Mouse (Mus musculus) megakaryocyte, adult 5-6 weeks (primary cell): ENCODE measurements around the gene Fam120a. TPM values are rescaled to one million over a fixed set of nuclear protein-coding genes. Genes with fewer than 3 reads are reported as not detected.

Experiments used
- ATAC-seq: 2 replicates; pipeline ENCODE4 v1.8.0; 2016; ENCODE audit warnings: mild to moderate bottlenecking, inconsistent platforms; ENCODE audit not compliant: poor library complexity, severe bottlenecking
- total RNA-seq, 2 experiments: library from RNA; stranded (forward) in 1 of 2; stranded (reverse) in 1 of 2; fragments of 153-499, 151-499 nt in 1 of 2; fragments of 221-1000, 200-1000 nt in 1 of 2; gene quantifications; 2 replicates each; pipeline versions ENCODE4 v1.2.3 to v1.2.4; 2015 to 2017

The Fam120a gene
- total RNA-seq, 2 experiments from 2014 or later = 118 to 191 TPM

GRCm38 (mm10) chr13:48966851-48967821, 681 bp downstream of the Fam120a start:
- peak; percentile 20 for ATAC-seq

DNA sequence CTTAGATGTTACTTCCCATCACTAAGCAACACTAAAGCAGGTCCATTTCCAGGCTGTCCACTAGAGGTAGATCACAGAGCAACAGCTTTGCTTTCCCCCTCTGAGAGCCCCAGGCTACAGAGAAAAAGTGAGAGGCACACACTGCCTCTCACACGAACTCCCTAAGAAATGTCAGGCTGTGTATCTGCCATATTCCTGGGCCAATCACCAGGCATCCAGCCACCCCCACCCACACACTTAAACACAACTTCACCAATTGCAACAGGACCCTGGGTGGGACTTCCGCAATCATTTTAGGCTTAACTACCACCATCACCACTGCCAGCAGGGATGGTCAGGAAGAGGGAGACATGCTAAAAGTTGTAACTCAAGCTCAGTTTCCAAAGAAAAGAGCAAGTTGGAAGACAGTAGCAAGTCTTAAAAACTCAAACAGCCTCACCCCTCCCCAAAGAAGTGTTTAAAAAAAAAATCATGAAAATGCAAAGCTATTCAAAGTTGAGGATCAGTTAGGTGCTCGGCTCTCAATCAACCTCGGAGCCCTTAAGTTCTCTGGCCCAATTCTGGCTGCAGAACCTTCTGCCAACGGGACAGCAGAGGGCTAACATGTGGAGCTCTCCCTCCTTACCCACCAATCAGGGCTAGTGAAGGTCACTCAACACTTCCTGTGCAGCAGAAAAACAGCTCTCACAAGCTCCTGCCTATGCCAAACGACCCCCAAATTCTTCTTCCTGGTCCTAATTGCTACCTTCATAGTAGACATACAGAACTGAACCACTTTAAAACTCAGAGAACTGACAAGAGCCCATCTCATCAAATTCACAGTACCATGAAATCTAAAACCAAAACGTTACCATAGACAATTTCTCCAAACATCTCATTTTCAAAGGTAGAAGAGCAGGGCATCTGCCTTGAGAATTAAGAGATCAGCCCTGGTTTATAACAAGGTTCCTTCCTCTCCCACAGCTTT, 2.0 kb downstream of the Fam120a start:
- peak; percentile 53 for ATAC-seq

- no peak for ATAC-seq
Observed at GRCm38 (mm10) chr13:48964850-48965249, 3.0 kb downstream of the Fam120a start.

DNA sequence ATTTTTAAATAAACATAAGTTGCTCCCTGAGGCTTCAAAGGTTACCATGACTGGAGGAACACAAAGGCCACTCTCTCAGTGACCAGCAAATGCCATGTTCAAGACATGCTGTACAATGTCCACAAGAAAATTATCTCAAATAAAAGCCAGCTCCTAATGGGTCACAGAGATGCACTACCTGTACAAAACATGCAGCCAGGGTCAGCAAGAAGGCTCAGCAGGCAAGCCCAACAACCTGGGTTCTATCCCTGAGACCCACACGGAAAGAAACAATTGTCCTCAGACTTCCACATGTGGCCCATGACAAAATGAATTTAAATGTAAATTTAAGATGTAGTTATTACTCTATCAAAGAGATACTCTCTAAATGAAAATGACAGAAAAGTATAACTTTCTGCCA, 4.7 kb downstream of the Fam120a start:
- ATAC-seq = no peak

DNA sequence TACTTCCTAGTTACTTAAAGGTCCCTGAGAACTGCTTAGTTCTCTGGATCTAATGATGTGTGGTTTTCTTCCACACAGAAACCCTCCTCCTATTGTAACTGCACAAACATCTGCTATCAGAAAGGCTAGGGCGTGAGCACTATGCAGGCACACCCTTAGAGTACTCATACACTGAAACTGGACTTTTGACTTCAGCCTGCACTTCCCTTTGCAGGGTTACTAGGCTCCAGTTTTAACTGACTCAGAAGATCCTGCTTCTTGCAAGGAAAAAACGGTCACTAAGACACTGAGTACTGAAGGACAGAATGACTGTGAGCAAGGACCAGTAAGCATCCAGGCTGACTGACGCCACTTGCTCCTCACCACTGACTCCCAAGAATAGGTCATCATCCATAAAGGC, 5.3 kb downstream of the Fam120a start:
- peak; percentile 59 for ATAC-seq

- no peak for ATAC-seq
Observed at GRCm38 (mm10) chr13:48958608-48959007, 9.2 kb downstream of the Fam120a start.

DNA sequence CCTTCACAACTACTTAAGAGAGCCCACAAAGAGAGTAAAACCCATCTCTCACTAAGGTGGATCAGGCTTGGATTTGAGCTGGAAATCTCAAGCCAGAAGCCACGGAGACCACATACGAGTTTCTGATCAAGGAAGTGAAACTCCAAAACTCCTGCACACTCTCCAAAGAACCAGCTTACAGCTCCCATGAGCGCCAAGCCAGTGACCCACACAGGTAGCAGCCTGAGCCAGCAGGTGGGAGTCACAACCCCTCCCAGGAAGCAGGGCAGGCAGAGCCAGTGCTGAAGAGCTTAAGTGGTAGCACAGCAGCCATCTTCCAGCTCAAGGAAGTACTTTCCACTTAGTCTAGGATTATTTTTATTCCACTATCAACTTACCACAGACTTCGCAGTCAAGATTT, 13.0 kb downstream of the Fam120a start:
- peak; percentile 33; the same call in 1 of the 2 replicates for ATAC-seq

DNA sequence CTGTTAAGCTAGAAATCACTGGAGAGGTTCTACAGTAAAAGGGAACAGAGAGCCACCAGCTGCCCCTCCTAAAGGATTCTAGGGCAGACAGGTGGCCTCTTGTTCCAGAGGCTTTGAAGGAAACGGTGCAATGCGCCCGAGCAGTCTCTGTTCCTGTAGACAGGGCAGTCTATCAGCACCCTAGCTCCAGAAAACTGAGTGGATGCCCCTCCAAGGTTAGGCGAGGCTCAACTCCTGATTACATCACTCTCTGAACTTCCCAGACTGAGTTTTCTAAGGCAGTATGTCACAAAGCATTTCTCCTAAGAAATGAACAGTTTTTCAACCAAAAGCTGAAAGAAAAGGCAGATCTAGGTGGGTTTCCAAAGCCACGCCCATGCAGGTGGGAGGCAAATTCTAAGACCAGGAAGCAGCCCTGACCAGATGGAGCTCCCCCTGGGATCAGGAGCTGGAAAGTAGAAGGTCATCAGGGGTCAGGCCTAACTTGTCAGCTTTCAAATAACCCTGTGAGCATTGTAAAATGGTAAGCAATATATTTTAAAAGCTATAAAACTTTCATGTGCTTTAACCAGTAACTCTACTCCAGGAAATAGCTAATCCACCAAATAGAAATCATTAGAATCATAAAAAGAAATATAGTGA, 17.1 kb downstream of the Fam120a start:
- ATAC-seq = no peak

DNA sequence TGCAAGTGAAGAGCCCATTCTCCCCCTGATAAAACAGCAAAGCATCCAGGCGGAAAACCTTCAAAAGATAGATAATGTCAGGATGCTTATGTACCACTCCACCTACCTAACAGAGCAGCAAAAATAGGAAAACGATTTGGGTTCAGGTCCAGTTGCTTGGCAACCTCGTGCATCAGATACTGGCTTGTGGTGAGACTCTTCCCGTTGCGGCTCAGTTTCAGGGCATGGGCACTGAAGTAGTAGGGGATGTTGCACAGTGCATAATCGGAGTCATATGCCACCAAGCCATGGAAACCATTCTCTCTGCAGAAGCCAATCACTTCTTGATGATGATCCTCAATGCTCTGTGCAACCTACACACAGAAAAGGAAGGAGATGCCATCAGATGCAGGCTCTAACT, 18.9 kb downstream of the Fam120a start:
- no peak for ATAC-seq

DNA sequence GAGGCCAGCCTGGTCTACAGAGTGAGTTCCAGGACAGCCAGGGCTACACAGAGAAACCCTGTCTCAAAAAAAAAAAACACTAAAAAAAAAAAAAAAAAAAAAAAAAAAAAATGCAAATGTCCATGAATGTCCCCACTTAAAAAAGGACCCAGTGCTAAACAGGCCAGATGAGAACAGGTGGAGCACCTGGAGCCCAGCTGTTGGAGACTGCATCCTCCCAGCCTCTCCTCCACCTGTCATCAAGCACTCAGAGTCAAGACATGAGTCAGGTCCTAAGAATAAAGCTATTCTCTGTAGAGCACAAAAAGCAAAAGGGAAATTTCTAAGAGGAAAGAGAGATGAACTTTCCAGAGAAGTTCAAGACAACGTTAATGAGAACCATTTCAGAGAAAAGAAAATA, 23.2 kb downstream of the Fam120a start:
- ATAC-seq = no peak

DNA sequence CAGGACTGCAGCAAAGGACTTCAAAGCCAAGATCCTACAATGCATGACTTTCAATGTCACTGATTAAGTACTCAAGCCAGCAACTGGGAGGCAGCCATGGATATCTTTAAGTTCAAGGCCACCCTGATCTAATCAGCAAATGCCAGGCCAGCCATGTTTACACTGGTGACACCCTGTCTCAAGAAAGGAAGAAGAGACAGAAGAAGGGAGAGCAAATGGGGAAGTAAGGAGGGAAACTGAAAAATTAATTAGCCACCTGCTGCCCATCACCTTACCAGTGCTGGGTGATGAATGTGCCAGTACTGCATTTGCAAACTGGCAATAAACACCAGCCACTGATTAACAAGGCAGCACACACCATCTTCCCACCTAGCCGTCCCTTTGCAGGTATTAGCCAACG, 25.3 kb downstream of the Fam120a start:
- no peak for ATAC-seq

- no peak for ATAC-seq
Observed at GRCm38 (mm10) chr13:48941773-48942172, 26.0 kb downstream of the Fam120a start.

DNA sequence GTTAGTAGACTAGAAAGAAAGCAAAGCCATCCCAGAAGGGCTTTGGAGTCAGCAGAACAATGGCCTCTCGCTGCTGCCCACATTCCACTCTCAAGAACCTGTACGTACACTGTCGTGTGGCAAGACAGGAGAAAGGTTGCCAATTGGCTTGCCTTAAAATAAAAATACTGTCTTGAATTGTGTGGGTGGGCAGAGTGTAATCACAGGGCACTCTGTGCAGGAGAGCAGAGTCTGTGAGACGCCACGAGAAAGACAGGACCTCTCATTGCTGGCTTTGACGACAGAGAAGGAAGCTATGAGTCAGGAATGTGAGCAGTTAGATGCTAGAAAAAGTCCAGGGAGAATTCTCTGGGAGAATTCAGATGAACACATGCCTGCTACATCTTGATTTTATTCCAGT, 33.2 kb downstream of the Fam120a start:
- ATAC-seq = no peak

DNA sequence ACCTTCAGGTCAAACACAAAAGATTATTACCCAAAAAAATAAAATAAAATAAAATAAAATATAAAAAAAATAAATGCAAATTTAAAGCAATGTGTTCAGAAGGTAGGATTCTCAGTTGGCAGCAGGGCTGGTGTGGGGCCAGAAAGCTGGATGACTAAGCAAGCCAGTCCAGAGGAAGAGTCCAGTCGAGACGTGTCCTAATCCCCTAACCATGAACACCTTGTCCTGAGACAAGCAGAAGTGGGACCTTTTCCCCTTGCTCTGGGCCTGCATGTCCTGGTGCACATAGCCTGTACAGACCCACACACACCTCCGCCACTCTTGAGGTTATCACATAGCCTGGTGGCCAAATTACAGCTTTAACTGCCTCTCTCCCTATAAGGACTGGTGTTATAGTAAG, 35.1 kb downstream of the Fam120a start:
- ATAC-seq = no peak

- ATAC-seq = 0 out of 2 replicates have a peak, but pooled peaks have one; percentile 52
Observed at GRCm38 (mm10) chr13:48931687-48932086, 36.1 kb downstream of the Fam120a start.

DNA sequence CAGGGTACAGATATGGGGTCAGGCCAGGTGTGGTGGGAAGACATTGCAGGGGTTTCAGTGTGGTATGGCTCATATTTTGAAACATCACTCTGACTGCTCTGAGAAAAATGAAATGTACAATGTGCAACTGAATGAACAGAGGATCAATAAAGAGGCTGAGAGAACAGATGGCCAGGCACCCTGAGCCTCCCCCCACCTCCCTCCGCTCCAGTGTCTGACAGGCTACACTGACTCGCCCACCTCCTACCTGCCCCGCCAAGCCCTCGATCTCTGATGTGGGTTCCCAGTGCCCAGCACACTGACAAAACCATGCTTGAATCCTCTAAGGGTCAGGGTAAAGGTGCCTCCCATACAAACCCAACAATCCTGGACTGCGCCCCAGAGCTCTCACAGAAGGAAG, 36.6 kb downstream of the Fam120a start:
- ATAC-seq = no peak

DNA sequence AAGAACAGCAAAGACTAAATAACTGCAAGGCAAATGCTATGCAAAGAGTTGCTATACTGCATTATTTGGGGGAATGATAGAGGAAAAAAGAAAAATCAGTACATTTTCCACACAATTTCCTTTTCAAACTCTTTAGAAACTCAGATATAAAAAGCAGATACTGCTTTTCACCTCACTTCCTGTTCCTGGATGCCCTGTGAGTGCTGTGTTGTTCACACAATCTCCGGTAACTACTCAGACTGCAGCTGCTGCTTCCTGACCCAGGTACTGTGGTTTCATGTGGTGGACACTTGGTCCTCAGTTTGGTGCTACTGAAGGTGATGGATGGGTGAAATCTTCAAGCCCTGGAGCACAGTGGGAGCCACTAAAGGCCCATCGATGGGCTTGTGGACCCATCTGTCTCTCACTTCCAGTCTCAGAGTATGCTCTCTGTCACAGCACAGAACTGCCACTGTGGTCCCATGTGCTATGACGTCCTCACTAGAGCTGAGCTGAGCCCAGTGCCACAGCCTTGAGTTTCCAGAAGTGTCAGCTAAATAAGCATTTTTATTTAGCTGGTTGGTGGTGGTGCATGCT, 38.2 kb downstream of the Fam120a start:
- ATAC-seq = 0 out of 2 replicates have a peak, but pooled peaks have one; percentile 43

DNA sequence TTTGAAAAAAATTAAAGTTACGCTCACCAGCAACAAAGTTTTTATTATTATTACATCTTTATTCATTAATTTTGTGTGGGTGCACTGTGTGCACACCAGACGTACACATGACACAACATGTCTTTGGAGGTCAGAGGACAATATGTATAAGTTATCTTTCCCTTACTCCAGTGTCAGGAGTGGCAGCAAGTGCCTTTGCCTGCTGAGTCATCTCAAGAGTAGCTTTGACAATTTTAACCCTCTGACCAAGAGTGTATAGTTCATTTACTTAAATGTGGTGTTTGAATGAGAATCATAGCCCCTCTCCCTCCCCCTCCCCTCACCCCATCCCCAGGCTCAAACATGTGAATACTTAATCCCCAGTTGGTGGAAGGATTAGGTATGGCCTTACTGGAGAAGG, 40.2 kb downstream of the Fam120a start:
- no peak for ATAC-seq

GRCm38 (mm10) chr13:48922712-48923111, 45.1 kb downstream of the Fam120a start:
- no peak for ATAC-seq

- no peak for ATAC-seq
Observed at GRCm38 (mm10) chr13:48921256-48921655, 46.6 kb downstream of the Fam120a start.
